Mouse (Mus musculus) kidney, postnatal 25 days (tissue): ENCODE results near the gene Jpt1.
A peak's percentile ranks its signal among the peaks of the same experiment; 100 is the strongest.
"Not testable (repeated sequence)": the region's sequence is repeated elsewhere in the genome, so short reads cannot be mapped to it uniquely, and the experiment has no call there.

Experiments
- DNase-seq, 2 experiments: peaks; one replicate each; pipeline ENCODE4 v3.0.0; 2021; ENCODE audit warnings: mixed read lengths in 2 of 2

Gene Jpt1

DNA sequence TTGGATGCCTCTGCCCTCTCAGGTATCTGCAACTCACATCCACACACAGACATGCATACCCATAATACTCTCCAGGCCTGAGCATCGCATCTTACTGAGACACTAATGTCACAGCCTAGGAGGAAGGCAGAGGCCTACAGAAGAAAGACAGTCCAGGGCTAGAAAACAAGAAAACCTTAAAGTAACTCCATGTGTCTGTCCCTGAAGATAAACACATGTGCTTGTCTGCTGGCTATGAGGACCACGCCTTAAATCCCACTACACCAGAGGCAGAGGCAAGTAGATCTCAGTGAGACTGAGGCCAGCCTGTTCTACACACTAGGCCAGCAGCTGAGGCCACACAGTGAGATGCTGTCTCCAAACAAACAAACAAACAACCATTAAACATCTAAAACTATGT is 3.1 kb downstream of the Jpt1 start:
- DNase-seq = no peak

DNA sequence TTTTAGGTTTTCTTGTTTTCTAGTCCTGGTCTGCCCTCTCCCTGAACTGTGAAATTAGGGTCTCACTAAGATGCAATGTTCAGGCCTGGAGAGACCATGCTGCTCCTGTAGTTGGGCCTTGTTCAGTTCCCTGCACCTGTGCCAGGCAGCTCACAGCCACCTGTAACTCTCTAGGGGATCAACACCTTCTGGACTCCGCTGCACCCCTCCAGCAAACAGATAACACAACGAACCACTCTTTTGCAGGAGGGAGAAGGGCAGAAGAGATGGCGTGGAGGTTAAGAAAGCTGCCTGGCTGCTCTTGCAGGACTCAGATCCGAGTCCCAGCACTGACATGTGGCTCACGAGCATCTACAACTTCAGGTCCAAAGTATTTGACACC is 3.7 kb downstream of the Jpt1 start:
- no peak for DNase-seq

DNA sequence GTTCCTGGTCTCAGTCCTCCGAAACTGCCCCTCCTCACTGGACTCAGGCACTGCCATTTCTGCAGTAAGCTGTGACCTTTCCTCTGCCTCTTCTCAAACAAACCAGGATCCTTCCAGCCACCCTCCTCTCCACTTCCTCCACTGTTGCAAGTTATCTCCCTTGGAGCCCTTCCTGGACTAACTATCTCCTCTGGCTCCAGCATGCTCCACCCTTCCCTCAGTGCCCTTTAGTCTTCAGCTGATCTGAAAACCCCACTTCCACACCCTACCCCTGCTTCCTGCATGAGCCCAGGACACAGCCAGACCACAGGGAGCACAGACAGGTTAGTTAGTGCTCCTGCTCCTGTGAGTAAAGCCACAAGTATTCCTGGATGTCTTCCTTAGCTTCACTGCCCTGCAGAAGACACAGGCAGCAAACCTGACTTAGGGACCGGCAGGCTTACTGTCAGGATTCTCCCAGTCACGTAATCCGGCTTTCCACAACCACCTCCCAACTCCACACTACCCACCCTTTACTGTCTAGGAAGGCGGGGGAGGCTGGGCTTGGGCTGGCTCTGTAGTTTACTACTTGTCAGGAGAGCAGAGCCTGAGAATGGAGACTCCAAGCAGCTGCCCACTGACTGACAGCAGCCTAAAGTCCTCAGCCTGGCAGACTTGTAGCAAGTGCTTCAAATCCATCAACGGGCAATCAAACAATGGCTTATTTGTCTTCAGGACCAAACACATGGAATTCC is 4.2 kb downstream of the Jpt1 start:
- no peak for DNase-seq

DNA sequence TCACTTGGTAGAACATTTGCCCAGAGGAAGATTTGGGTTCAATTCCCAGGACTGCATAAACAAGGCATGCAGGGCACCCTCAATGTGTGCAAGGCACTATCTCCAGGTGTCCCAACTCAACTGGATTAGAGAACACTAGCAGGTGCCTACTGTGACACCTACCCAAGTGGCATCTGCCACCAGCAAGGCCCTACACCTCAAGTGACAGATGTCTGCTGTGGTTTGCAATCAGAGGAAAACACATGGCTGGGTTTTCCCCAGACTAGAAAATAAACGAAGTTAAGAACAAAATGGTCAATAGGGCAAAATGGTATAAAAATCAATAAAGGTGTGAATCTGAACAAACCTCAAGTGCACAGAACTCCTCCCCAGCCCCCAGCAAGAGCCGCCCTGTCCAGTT is 6.1 kb downstream of the Jpt1 start:
- DNase-seq = no peak

DNA sequence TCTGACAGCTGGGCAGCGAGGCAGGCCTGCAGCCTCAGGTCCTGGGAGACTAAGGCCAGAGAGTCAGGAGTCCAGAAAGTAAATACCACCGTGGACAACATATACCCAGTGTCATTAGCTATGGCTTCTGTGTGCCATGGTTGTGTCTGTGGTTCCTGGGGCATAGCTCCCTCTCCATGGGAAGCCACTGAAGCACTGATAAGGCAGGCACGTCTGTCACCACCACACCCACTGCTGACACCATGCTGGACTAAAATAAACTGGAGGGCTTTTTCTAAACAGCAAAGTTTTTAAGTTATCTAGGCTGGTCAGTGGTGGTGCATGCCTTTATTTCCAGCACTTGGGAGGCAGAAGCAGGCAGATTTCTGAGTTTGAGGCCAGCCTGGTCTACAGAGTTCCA is 7.6 kb downstream of the Jpt1 start:
- no peak for DNase-seq

DNA sequence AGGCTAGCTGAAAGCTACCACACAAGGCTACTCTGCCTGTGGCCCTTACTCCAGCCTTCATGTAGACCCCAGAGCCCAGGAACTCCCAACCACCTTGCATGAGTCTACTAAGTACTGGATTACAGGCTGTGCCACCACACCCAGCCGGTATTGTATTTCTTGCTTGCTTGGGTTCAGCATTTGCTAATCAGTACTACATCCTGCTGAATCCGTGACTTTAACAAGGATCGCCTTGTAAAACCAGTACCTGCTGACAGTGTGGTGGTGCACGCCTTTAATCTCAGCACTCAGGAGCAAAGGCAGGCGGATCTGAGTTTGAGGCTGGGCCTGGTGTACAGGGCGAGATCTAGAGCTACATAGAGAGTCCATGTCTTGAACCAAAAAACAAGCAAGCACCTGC is 11.6 kb downstream of the Jpt1 start:
- DNase-seq = no peak

DNA sequence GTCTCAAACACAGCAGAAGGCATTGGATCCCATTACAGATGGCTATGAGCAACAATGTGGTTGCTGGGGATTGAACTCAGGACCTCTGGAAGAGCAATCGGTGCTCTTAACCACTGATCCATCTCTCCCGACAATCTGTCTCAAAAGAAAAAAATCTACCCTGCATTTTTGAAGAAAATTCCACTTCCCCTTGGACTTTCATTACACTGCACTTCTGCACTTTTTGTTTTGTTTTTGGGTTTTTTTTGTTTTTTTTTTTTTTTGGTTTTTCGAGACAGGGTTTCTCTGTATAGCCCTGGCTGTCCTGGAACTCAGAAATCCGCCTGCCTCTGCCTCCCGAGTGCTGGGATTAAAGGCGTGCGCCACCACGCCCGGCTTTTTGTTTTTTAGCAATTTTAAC is 17.6 kb downstream of the Jpt1 start:
- not testable (repeated sequence) for DNase-seq

DNA sequence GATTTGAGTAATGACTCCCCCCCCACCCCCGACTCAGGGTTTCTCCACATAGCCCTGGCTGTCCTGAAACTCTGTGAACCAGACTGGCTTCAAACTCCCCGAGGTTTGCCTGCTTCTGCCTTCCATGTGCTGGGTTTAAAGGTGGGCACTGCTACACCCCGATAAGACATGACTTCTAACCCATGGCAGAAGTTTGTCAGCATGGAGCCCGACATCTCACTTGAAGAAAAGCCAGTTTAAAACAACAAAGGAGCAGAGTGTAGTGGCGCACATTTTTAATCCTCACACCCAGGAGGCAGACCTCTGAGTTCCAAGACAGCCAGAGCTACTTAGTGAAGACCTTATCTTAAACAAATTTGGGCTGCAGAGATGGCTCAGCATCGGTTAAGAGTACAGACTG is 21.8 kb downstream of the Jpt1 start:
- DNase-seq = no peak

DNA sequence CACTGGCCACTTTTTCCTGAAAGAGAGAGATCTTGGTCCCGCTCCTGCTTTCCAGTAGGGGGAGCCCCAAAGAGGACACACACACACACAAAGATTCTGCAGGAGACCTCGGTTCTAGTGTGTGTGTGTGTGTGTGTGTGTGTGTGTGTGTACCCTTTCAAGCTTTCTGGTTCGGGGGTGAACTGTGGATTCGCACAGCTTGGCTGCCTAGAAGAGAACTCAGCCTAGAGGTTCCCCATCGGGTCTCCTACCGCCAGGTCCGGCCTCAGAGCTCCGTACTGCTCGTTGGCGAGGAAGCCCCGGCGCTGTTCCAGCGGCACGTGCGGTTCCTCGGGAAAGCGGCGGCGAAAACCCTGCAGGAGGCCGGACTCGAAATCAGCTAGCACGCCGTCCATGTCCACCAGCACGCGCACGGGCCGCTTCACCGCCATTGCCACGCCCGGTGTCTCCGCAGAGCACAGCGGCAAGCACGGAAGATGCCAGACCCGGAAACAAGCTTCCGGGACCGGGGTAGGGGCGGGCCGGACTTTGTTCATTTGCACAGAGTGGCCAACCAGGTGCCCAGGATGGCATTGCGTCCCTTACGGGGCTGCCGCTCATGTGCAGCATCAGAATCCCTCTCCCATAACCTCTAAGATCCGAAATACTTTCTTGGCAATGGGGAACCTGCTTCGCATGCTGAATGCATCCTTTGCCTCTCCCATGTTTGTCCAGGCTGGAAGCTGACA is 22.7 kb downstream of the Jpt1 start, which contains the start of gene Nt5c:
TSS of gene Nt5c (minus strand) at position 507 of the 728 bp plus-strand sequence.
- DNase-seq = peak; percentile 84 to 93

DNA sequence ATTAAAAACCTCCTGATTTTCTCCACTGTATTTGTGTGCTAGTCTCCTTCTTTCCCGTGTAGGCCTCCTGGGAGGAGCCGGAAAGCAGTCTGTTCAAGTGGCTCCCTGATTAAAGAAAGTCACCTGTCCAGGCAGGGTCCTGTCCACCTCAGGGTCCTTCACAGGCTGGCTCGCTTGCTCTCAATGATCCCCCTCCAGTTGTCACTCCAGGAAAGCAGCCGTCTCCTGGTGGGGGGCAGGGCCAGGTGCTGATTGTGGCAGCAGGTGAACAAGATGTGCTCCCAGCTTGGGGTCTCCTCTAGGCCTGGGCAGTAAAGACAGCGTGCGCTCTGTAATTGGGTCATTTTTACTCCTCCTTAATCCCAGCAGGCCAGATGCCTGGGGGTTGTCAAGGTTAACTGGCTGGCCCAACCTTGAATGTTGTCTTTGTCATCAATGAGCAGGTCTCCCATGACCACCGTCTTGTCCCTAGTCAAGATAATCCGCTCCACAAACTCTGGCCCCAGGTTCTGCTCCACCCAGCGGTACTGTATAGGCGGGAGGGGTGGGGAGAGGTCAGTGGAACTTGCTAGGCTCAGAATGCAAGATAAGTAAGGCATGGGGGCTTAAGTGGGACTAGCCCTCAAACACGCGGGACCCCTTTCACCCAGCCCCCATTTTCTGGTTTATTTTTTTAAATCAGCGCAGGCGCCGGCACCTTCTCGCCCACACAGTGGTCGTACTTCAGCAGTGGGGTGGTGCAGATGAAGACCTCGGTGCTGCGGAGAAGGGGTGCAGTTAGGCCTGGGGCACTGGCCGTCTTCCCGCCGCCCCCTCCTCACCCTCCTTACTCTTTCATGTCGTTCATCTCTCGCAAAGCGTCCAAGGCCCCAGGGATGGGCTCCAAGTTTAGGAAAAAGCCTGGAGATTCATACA is 23.5 kb downstream of the Jpt1 start:
- no peak for DNase-seq

DNA sequence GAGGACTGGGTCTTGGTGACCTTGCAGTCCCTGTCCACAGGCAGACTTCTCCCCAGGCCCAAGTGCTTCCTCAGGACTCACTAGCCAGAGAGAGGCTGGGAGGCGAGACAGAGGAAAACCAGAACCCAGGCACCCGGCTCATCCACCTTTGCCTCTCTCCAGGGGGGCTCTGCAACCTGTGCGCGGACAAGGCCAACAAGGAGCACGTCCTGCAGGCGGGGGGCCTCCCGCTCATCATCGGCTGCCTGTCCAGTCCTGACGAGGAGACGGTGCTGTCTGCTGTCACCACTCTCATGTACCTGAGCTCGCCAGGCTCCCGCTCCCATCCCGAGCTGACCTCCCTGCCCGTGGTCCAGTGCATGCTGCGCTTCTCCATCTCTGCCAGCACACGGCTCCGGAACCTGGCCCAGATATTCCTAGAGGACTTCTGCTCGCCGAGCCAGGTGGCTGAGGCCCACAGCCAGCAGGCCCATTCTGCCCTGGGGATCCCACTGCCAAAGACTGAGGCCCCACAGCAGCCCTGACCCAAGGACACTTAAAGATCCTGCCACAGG is 25.6 kb downstream of the Jpt1 start:
- DNase-seq = no peak

DNA sequence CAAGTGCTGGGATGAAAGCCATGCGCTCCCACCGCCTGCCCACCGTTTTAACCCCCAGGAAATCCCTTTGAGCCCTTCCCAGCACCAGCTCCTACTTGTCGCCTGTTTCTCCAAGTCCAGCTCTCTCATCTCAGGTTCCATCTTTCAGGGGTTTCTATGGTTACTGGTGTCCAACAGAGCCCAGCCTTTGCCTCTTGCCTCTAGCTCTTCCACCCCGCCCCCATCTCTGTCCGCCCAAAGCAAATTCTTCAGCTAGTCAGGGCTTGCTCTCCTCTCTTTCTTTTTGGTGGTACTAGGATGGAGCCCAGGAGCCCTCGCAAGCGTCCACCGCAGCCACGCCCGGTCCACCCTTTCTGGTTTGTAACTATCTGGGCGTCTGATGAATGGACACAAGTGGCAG is 29.0 kb downstream of the Jpt1 start:
- no peak for DNase-seq

DNA sequence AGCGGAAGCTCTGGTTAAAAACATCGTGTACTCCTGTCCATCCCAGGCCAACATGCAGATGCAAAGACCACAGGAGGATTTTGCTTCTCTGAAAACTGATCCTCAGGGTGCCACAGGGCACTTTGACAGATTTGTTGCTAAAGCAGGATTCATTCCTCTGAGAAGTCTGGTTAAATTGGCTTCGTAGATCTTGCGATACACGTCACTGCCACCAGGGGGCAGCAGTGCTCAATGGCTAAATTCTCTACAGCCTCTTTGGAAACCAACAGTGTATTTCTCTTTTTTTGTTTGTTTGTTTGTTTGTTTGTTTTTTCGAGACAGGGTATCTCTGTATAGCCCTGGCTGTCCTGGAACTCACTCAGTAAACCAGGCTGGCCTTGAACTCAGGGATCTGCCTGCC is 30.5 kb downstream of the Jpt1 start:
- DNase-seq = peak; percentile 69 to 76

DNA sequence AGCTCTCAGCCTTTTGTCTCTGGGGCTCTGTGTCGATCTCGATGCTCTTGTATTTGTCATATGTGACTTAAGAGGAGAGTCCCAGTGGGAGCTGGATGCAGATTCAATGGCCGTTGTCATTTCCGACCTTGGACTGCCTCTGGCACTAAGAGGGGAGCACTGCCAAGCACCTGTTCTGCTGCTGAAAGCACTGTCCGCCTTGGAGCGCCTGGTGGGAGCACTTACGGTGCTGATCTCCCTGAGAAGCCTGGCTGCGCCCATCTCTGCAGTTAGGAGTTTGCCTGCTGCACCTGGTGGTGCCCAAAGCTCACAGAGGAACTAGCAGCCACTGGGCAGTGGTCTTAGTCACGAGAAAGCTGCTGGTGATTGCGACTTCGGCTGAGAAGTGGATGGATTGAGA is 30.9 kb downstream of the Jpt1 start:
- DNase-seq = no peak

DNA sequence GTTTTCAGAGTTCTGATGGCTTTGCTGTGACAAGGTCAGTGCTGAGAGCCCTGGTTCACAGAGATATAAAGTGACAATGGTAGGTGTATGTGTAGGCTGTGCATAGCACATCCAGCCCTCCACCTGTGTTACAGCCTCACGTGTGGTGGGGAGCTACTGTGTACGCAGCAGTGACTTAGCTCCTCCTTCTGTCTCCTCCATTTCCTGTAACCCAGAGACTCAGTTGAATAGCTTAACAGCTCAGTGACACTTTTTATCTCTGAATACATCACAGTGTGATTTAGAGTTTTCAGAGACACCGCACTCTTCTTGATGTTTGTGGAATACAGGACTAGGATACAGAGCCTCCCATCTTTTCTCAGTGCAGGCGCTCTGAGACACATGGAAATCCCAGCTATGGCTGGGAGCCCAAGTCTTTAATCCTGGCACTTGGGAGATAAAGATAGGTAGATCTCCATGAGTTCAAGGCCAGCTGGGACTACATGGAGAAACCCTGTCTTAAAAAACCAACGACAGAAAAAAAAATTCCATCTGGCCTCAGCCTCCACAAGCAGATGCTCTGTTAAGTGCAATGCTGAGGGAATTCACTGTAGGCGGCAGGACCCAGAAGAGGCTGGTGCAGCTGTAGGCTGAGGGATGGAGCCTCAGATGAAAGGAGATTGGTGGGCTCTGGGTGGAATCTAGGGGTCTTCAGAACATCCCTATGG is 32.5 kb downstream of the Jpt1 start:
- no peak for DNase-seq

DNA sequence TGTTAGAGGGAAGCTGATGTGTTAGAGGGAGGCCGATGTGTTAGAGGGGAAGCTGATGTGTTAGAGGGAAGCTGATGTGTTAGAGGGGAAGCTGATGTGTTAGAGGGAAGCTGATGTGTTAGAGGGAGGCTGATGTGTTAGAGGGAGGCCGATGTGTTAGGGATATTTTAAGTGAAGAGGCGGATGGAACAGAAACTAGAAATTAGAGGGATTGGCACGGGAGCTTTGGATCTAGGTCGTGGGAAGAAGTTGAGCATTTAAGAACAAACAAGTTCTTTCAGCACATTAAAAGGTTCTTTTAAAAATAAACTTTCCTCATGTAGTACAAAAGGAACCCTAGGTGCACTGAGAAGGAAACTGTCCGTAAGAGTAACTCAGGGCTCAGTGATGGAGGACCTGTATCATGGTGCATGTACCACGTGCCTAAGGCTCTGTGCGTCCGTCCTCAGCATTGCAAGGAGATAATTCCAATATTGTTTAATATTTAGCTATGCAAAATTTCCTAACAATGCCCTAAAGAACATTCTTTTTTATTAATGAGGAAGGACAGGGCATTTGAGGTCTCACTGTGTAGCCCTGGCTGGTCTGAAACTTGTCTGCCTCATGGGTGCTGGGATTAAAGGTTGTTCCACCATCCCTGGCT is 35.8 kb downstream of the Jpt1 start:
- DNase-seq = no peak

DNA sequence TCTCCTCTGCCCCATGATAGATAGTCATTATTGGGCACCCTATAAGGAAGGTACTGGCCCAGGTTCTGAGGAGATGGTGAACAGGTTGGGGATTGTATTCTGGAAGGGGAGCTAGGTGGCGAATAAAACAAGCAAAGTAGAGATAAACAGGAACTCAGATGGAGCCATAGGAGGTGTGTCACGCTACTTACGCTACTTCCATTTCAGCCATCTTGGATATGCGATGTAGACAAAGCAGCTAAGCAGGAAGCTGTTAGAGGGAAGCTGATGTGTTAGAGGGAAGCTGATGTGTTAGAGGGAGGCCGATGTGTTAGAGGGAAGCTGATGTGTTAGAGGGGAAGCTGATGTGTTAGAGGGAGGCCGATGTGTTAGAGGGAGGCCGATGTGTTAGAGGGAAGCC is 36.8 kb downstream of the Jpt1 start:
- DNase-seq = not testable (repeated sequence)

DNA sequence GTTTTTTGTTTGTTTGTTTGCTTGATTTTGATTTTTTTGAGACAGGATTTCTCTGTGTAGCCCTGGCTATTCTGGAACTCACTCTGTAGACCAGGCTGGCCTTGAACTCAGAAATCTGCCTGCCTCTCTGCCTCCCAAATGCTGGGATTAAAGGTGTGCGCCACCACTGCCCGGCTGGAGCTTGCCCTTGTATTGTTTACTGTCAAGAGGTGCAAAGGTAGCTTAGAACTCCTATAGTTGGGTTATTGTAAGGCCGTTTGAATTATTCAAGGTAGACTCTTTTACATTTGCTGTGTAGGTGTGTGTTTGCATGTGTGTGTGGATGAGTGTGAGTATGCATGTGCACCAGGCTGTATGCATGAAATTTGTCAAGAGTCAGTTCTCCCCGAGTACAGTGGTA is 37.6 kb downstream of the Jpt1 start:
- DNase-seq = not testable (repeated sequence)

DNA sequence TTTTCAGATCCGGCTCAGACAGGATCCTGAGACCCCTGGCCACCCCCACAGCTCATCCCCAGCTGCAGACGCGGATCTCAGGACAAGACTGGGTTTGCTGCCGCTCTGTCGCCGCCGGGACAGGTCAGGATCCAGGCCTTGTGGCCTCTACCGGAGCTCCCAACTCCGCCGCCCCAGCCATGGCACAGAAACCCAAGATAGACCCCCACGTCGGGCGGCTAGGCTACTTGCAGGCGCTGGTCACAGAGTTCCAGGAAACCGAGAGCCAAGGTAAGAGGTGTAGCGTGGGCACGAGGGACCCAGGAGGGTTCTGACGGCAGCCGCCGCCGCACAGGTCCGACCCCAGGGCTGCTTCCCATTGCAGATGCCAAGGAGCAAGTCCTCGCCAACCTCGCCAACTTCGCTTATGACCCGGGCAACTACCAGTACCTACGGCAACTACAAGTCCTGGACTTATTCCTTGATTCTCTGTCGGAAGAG is 38.4 kb downstream of the Jpt1 start:
- DNase-seq = peak in 1 of 2 experiments; percentile 55

DNA sequence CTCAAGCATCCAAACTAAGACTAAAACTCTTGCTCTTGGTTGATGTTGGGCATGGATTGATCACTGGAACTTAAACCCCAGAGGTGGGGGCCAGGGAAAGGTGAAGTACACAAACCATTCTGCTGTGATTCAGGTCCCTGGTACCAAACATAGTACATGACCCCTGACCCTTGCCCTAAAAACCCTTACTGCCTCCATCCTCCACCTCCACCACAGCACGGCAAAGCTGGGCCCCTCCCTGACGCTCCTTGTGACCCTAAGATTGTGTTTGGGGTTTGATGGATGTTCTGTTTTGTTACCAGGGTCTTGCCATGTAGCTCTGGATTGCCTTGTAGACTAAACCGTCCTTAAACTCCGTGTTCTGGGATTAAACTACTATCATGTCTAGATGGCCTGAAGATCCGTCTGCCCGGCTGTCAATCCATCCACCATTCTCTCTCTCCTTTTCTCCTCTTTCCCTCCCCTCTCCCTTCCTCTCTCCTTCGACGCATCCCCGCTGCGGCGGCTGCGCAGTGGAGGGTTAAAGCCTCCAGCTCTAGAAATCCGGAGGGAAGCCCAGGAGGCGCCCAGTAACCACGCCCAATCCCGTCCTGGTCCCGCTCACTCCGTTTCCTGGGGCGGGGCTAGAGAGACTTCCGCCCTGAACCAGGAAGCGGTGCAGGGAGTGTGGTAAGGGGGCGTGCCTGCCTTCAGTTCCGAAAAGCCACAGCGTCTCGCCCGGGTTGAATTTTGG is 39.0 kb downstream of the Jpt1 start, which contains the start of gene Armc7:
TSS of gene Armc7 (plus strand) at position 643 of the 733 bp plus-strand sequence.
- DNase-seq = peak; percentile 96
